Mouse (Mus musculus): Measurements from ENCODE around the gene Spata18.

GRCm38 (mm10) chr5:73683706-73684409 lies 32.7 kb downstream of the Spata18 start:
- TF ChIP-seq TAL1 (IDR thresholded peaks at IDR 0.05; ENCODE audit: low read length) (no peak), GATA1 (IDR thresholded peaks at IDR 0.05; ENCODE audit: low read length) (no peak)
